Mouse (Mus musculus): ENCODE results near the gene P2ry10. TPM values are rescaled to one million over a fixed set of nuclear protein-coding genes. Genes with fewer than 3 reads are reported as not detected.

Gene P2ry10
- not detected in 2 replicates for polyA plus RNA-seq (2021; fragmentation: Nextera tagmentation)
- long read RNA-seq, experiment 1 = 0 reads
- long read RNA-seq, experiment 2 = 0 reads

DNA sequence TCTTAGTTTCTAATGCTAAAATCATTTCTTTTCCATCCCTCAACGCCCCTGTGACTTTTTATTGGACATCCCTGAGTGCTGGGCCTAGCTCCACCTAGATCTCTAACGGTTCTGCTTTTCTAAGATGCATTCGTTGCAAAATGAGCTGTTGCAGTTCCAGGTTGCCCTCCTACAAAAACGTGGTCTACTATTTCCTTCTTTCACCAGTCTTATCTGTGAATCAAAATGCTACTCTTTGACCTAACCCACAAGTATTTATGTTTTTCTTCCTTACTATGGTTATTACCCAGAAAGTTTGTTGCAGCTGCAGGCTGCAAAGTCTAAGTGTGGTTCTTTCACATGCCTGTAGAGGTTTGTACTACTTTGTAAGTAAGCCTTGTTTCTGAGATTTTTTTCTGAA is at the start of gene P2ry10:
TSS of gene P2ry10 (plus strand) at position 316 of the 400 bp plus-strand sequence.

GRCm38 (mm10) chrX:107148681-107149080 is 60.4 kb downstream of the P2ry10 start, which contains the start of gene P2ry10b:
P2ry10b (plus strand) TSS chrX:107148927.

Other genes starting within 250 kb of the P2ry10 start
- gene Rtl3, start 247.8 kb upstream of the P2ry10 start, polyA plus RNA-seq (2021; fragmentation: Nextera tagmentation) = not detected in 2 replicates
- 0.46 and 0.82 TPM in 2 replicates for gene Lpar4, start 167.9 kb upstream of the P2ry10 start, polyA plus RNA-seq (2021; fragmentation: Nextera tagmentation)
- 0.31 and 0.39 TPM in 2 replicates for gene P2ry10b, start 60.4 kb downstream of the P2ry10 start, polyA plus RNA-seq (2021; fragmentation: Nextera tagmentation)
- not detected in 2 replicates for gene Gpr174, start 167.4 kb downstream of the P2ry10 start, polyA plus RNA-seq (2021; fragmentation: Nextera tagmentation)